Comparison of ENCODE assay signal across 15 mouse cellular contexts in the genomic region with DNA sequence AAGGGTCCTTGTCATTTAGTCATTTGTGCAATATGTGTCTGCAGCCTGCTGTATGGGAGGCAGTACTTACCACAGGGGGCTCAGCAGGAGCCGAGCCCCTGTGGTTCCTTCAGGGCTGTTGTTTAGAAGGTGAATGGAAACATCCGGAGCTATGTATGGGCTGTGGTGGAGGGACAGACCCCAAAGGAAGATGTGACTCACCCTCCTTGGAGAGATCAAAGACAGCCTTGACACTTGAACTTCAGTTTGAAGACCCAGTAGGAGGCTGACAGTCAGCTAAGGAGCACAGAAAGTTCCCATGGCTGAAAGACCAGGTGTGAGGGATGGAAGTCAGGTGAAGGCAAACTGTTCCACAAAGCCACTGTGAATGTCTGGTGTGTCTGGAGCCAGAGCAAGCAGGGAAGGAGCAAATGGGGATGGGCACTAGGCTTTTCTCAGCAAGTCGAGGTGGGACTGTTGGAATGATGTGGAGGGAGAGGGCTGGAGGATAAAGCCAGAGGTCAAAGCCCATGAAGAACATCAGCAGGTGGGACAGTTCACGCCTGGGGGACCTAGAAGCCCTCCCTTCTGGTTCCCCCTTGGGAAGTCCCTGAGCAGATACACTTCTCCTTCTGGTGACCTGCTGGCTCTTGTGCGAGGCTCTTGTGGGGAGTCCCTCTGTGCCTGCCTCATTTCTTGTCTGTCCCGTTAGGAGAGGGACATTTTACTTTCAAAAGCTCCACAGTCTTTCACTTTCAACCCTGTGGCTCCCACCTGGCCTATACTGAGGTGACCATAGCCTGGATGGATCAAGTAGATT. TPM values are rescaled to one million over a fixed set of nuclear protein-coding genes. Genes with fewer than 3 reads are reported as not detected.
A peak's percentile ranks its signal among the peaks of the same experiment; 100 is the strongest.
DNase-seq lines count a peak whose midpoint lies in the region; ATAC-seq and TF ChIP-seq lines count a peak whose summit lies in the region.
"Had no signal": no experiment of that assay in that cellular context is flagged by ENCODE, and none has a peak within 500 bp of the region (broad histone marks: within the 10 kb centered on the region; RNA-seq: fewer than 3 reads in every experiment).

No protein-coding gene starts in this region.

- H3K9ac ChIP-seq in kidney, embryonic 16.5 days (replicated peaks; ENCODE audit: low read length): no peak overlapping the region
- H3K9ac ChIP-seq: limb, embryonic 15.5 days; midbrain, embryonic 13.5 days had no signal

- no peak for ATAC-seq in kidney, embryonic 16.5 days (ENCODE audit: low FRiP score, low TSS enrichment)
- ATAC-seq: midbrain, embryonic 13.5 days had no signal

- H3K9me3 ChIP-seq in forebrain, embryonic 10.5 days: peaks cover 6% of the 10 kb centered on the region; the same call in 1 of the 2 replicates
- 0 out of 2 replicates have a peak, but pooled peaks cover 4% of the 10 kb centered on the region for H3K9me3 ChIP-seq in kidney, embryonic 16.5 days (ENCODE audit: low read length)
- H3K9me3 ChIP-seq: G1E; limb, embryonic 15.5 days; midbrain, embryonic 13.5 days had no signal

- H3K36me3 ChIP-seq in spleen, adult 2 months (ENCODE audit: control insufficient read depth, insufficient read depth, low read length): peaks cover 14% of the 10 kb centered on the region
- H3K36me3 ChIP-seq in forebrain, embryonic 10.5 days (replicated peaks): no peaks in the 10 kb centered on the region
- no peaks in the 10 kb centered on the region for H3K36me3 ChIP-seq in kidney, embryonic 16.5 days (ENCODE audit: insufficient read depth, low read length)
- H3K36me3 ChIP-seq: G1E; limb, embryonic 15.5 days; midbrain, embryonic 13.5 days had no signal

- no peak for TF ChIP-seq CTCF in spleen, adult 2 months (IDR thresholded peaks at IDR 0.05; ENCODE audit: extremely low read depth, insufficient read depth, insufficient read length, insufficient replicate concordance)

- peaks cover 8% of the 10 kb centered on the region; the same call in 1 of the 2 replicates for H3K4me1 ChIP-seq in spleen, adult 2 months (ENCODE audit: control insufficient read depth, insufficient read depth, insufficient read length)
- no peaks in the 10 kb centered on the region for H3K4me1 ChIP-seq in forebrain, embryonic 10.5 days
- H3K4me1 ChIP-seq in kidney, embryonic 16.5 days (ENCODE audit: insufficient read depth, low read length): no peaks in the 10 kb centered on the region
- H3K4me1 ChIP-seq: limb, embryonic 15.5 days; midbrain, embryonic 13.5 days had no signal

- no peak overlapping the region for H3K4me2 ChIP-seq in kidney, embryonic 16.5 days (replicated peaks; ENCODE audit: low read depth, low read length)
- H3K4me2 ChIP-seq: limb, embryonic 15.5 days; midbrain, embryonic 13.5 days had no signal

- H3K27me3 ChIP-seq in spleen, adult 2 months (ENCODE audit: control insufficient read depth, insufficient read depth, low read length): no peaks in the 10 kb centered on the region
- H3K27me3 ChIP-seq in forebrain, embryonic 10.5 days (ENCODE audit: poor library complexity, severe bottlenecking): no peaks in the 10 kb centered on the region
- no peaks in the 10 kb centered on the region for H3K27me3 ChIP-seq in kidney, embryonic 16.5 days (ENCODE audit: insufficient read depth, low read length)
- H3K27me3 ChIP-seq: limb, embryonic 15.5 days; midbrain, embryonic 13.5 days had no signal

- DNase-seq in spleen, adult 2 months (ENCODE audit: low read depth in 1 of 2, low spot score in 2 of 2): peak; percentile 65 to 67
- DNase-seq in spleen, adult 12 weeks (ENCODE audit: low spot score): no peak
- peak; percentile 69 for DNase-seq in ZHBTc4 (ENCODE audit: low read depth, low spot score)
- DNase-seq in natural killer cell, adult 2 months (ENCODE audit: low spot score in 2 of 2): peak; percentile 60 to 65
- no peak for DNase-seq in forebrain, embryonic 10.5 days (ENCODE audit: extremely low spot score, low spot score)
- no peak for DNase-seq in left cerebral cortex, postnatal 14 days (ENCODE audit: low spot score in 2 of 2)
- no peak for DNase-seq in kidney, adult 8-10 months
- DNase-seq: cerebellum, adult 9-10 months; kidney, postnatal 4 days had no signal

- TF ChIP-seq POLR2A in spleen, adult 2 months (IDR thresholded peaks at IDR 0.05; ENCODE audit: low read depth, low read length): no peak

- H3K27ac ChIP-seq in spleen, adult 2 months (ENCODE audit: insufficient read depth, low read length): peak overlapping the region; percentile 97
- no peak overlapping the region for H3K27ac ChIP-seq in forebrain, embryonic 10.5 days
- no peak overlapping the region for H3K27ac ChIP-seq in kidney, embryonic 16.5 days (ENCODE audit: low read length)
- H3K27ac ChIP-seq: left cerebral cortex, adult 2 months; limb, embryonic 15.5 days; midbrain, embryonic 13.5 days had no signal

- intact Hi-C loops in left cerebral cortex, postnatal 14 days (cut with DNase I): no loop called here

- H3K4me3 ChIP-seq in spleen, adult 2 months (ENCODE audit: extremely low read depth, insufficient read depth, insufficient read length): peak overlapping the region; percentile 75
- H3K4me3 ChIP-seq in forebrain, embryonic 10.5 days: no peak overlapping the region
- no peak overlapping the region for H3K4me3 ChIP-seq in kidney, embryonic 16.5 days (ENCODE audit: low read length)
- H3K4me3 ChIP-seq: left cerebral cortex, adult 2 months; limb, embryonic 15.5 days; midbrain, embryonic 13.5 days had no signal

- 8% methylated on average over 6 of the region's 6 CpGs for WGBS in spleen, adult 2 months
- 68% methylated on average over 6 of the region's 6 CpGs for WGBS in forebrain, embryonic 10.5 days
- 65% methylated on average over 6 of the region's 6 CpGs for WGBS in kidney, embryonic 16.5 days

RNA-seq across cellular contexts. Expression of gene Il21r, which starts 4.4 kb away (rescaled TPM):
- 138 and 180 TPM in 2 replicates for polyA plus RNA-seq in spleen, adult 2 months (2012; rRNA removed)
- polyA plus RNA-seq in forebrain, embryonic 10.5 days (2016; fragmentation: Nextera tagmentation; extraction: Ambion mirVana): 0.25 and 0.42 TPM in 2 replicates
- 1 to 10 TPM in 1 of 2 experiments, under 1 TPM in 1; 0.72 to 1.0 TPM for total RNA-seq in left cerebral cortex, postnatal 14 days (2021)
- polyA plus RNA-seq in kidney, embryonic 16.5 days (2015; fragmentation: Nextera tagmentation; extraction: Ambion mirVana): 0.34 and 0.35 TPM in 2 replicates
- polyA plus RNA-seq: neural tube, embryonic 14.5 days had no signal

RNA-seq across cellular contexts. Expression of gene Il4ra, which starts 55.7 kb away (rescaled TPM):
- 83.4 and 91.5 TPM in 2 replicates for polyA plus RNA-seq in spleen, adult 2 months (2012; rRNA removed)
- polyA plus RNA-seq in forebrain, embryonic 10.5 days (2016; fragmentation: Nextera tagmentation; extraction: Ambion mirVana): 2.9 and 4.0 TPM in 2 replicates
- 1 to 10 TPM; 5.0 to 6.5 TPM for total RNA-seq in left cerebral cortex, postnatal 14 days (2021)
- 11.5 and 13.1 TPM in 2 replicates for polyA plus RNA-seq in kidney, embryonic 16.5 days (2015; fragmentation: Nextera tagmentation; extraction: Ambion mirVana)

Comparison
In these comparisons a context has a peak if more than half of its experiments do, and no peak if none do; other contexts are left out.
1. DNase-seq: peak in spleen, adult 2 months (2 of 2), ZHBTc4 (single experiment) and natural killer cell, adult 2 months (2 of 2); none in spleen, adult 12 weeks (single experiment), forebrain, embryonic 10.5 days (single experiment), left cerebral cortex, postnatal 14 days (0 of 2) and kidney, adult 8-10 months (0 of 2).
2. RNA of gene Il21r, which starts 4.4 kb away (polyA plus RNA-seq): 138 to 180 TPM in spleen, adult 2 months; 0.34 to 0.35 TPM in kidney, embryonic 16.5 days and 0.25 to 0.42 TPM in forebrain, embryonic 10.5 days; every median in the first group is over 10 times any median in the second.